Mouse (Mus musculus): ENCODE measurements around the gene Exosc7.

GRCm38 (mm10) chr9:123183226-123183625 lies 70.2 kb downstream of the Exosc7 start:
- TF ChIP-seq POLR2A (IDR thresholded peaks at IDR 0.05; ENCODE audit: control insufficient read depth, low read depth, low read length) (no peak), CTCF (IDR thresholded peaks at IDR 0.05; ENCODE audit: control insufficient read depth, insufficient read depth, insufficient replicate concordance, low read depth, low read length) (no peak)
